Mouse (Mus musculus) adrenal gland, adult 10 weeks (tissue): Measurements from ENCODE around the gene Myo1b. TPM values are rescaled to one million over a fixed set of nuclear protein-coding genes. Genes with fewer than 3 reads are reported as not detected.

ENCODE experiments used
- polyA plus RNA-seq: library from polyadenylated mRNA; stranded (reverse); fragments of 350-450 nt; fragmentation: Illumina TruSeq; extraction: RNeasy Lipid Tissue Mini Kit (QIAGEN cat#74804); gene quantifications from one replicate; pipeline ENCODE4 v1.2.3, GENCODE M21; 2014; ENCODE audit warnings: low read depth, low replicate concordance

Gene Myo1b
- 89.8 TPM for polyA plus RNA-seq

DNA sequence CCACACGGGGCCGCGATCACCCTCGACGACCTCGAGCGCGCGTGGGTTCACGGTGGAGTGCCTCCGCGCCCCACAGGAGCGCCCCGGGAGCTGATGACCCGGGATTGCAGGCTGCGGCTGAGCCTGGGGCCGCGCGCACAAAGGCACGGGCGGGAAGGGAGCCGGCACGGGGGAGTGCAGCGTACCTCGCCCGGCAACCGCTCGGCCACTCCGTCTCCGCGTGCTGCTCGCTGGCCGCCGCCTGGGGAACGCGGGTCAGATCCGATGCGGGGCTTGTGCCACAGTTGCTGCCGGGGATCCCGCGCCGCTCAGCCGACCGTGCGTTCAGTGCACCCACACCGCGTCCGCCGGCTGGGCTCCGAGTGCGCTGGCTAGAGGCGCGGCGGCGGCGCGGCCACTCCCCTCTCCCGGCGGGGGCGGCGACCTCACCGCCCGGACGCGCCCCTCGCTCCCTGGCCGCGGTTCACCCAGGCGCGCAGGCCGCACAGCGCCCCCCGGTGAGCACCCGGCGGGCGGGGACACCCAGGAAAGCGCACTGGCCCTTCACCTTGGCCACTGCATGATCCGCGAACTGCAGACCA lies at the start of gene Myo1b:
Gene Myo1b (minus strand): TSS at position 496 of the 581 bp plus-strand sequence.

Other genes with a start within 250 kb of the Myo1b start
- gene Stat4, start 71.1 kb upstream of the Myo1b start, polyA plus RNA-seq = 0.82 TPM
- gene Stat1, start 203.4 kb upstream of the Myo1b start, polyA plus RNA-seq = 213 TPM